Mouse (Mus musculus) intestine, embryonic 16.5 days (tissue): ENCODE measurements around the gene Wasf2. TPM values are rescaled to one million over a fixed set of nuclear protein-coding genes. Genes with fewer than 3 reads are reported as not detected.

Experiments used
- ATAC-seq: fragments of 200-750 bp; cut with Nextera tagmentation; 2 replicates; pipeline ENCODE4 v1.8.0; 2017; ENCODE audit warnings: moderate TSS enrichment, moderate library complexity
- H3K27ac ChIP-seq: fragments of 300-500 bp; sonication (generic); 2 replicates; pipeline ENCODE4 v1.5.1; 2014; ENCODE audit warnings: mild to moderate bottlenecking, low read length
- H3K27me3 ChIP-seq: fragments of 300-500 bp; sonication (generic); replicated peaks from 2 replicates; pipeline ENCODE4 v1.6.1; 2014; ENCODE audit warnings: low read length, control low read depth, mixed read lengths; ENCODE audit not compliant: control insufficient read depth, insufficient read depth
- H3K36me3 ChIP-seq: fragments of 300-500 bp; sonication (generic); 2 replicates; pipeline ENCODE4 v1.6.1; 2014; ENCODE audit warnings: low read length, control low read depth; ENCODE audit not compliant: control insufficient read depth, insufficient read depth
- H3K4me1 ChIP-seq: fragments of 300-500 bp; sonication (generic); 2 replicates; pipeline ENCODE4 v1.6.1; 2014; ENCODE audit warnings: low read length, control low read depth, mixed read lengths; ENCODE audit not compliant: control insufficient read depth, insufficient read depth
- H3K4me2 ChIP-seq: fragments of 300-500 bp; sonication (generic); 2 replicates; pipeline ENCODE4 v1.6.1; 2014; ENCODE audit warnings: low read depth, low read length, control low read depth
- H3K4me3 ChIP-seq: fragments of 300-500 bp; sonication (generic); 2 replicates; pipeline ENCODE4 v1.5.1; 2014; ENCODE audit warnings: mild to moderate bottlenecking, low read length
- H3K9ac ChIP-seq: fragments of 300-500 bp; sonication (generic); 2 replicates; pipeline ENCODE4 v1.6.1; 2014; ENCODE audit warnings: low read depth, low read length
- H3K9me3 ChIP-seq: fragments of 300-500 bp; sonication (generic); 2 replicates; pipeline ENCODE4 v1.6.1; 2016; ENCODE audit warnings: low read length, control low read depth; ENCODE audit not compliant: control insufficient read depth
- WGBS: fragments of 180-500 bp; shearing (Covaris S2); extraction: QIAGEN DNeasy Blood & Tissue Kit; methylation state at CpG from one replicate; pipeline ENCODE4 v1.1.7; 2014; 5-methylcytosine and 5-hydroxymethylcytosine counted together
- polyA plus RNA-seq: library from polyadenylated mRNA; unstranded; fragments of >200 nt; fragmentation: Nextera tagmentation; extraction: Ambion mirVana; gene quantifications from 2 replicates; pipeline ENCODE4 v1.2.1, GENCODE M21; 2015

Wasf2 gene
- polyA plus RNA-seq, 1 experiment from 2014 or later = 76.9 TPM

- H3K36me3 ChIP-seq = peaks cover 2% of the 10 kb centered on the region; the same call in 1 of the 2 replicates
- ATAC-seq = no peak
- no peaks in the 10 kb centered on the region for H3K27me3 ChIP-seq
- peak overlapping the region; percentile 31; the same call in 1 of the 2 replicates for H3K9ac ChIP-seq
- H3K4me3 ChIP-seq = no peak overlapping the region
- H3K4me1 ChIP-seq = peaks cover 45% of the 10 kb centered on the region
- no peaks in the 10 kb centered on the region for H3K9me3 ChIP-seq
- no peak overlapping the region for H3K4me2 ChIP-seq
- peak overlapping the region; percentile 62 for H3K27ac ChIP-seq
- 74% methylated on average over 18 of the region's 18 CpGs for WGBS
Measured at GRCm38 (mm10) chr4:133176761-133177403, 46.6 kb downstream of the Wasf2 start.

- no peak overlapping the region for H3K4me2 ChIP-seq
- H3K9ac ChIP-seq = no peak overlapping the region
- no peak overlapping the region for H3K4me3 ChIP-seq
- no peaks in the 10 kb centered on the region for H3K9me3 ChIP-seq
- peaks cover 2% of the 10 kb centered on the region; the same call in 1 of the 2 replicates for H3K36me3 ChIP-seq
- no peaks in the 10 kb centered on the region for H3K27me3 ChIP-seq
- H3K27ac ChIP-seq = peak overlapping the region; percentile 24; the same call in 1 of the 2 replicates
- peak; percentile 47; the same call in 1 of the 2 replicates for ATAC-seq
- WGBS = 61% methylated on average over 5 of the region's 5 CpGs
- peaks cover 44% of the 10 kb centered on the region for H3K4me1 ChIP-seq
Measured at GRCm38 (mm10) chr4:133178305-133178704, 48.0 kb downstream of the Wasf2 start.

DNA sequence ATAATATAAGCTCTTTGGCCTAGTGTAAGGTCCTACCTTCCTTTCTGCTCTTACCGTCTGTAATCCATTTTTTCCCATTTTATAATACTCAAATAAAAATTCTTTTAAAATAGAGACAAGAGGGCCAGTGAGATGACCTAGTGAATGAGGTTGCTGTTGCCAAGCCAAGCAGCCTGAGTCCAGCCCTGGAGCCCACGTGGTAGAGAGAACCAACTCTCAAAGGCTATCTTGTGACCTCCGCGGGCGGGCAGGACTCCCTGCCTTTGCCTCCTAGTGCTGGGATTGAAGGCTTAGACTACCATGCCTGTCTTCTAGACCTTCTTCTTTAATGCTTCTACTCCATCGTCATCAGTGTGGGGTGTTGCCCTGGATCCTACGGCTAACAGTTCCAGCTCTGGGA is 49.0 kb downstream of the Wasf2 start:
- Histone ChIP-seq H3K36me3 (peaks cover 2% of the 10 kb centered on the region; the same call in 1 of the 2 replicates), H3K27me3 (no peaks in the 10 kb centered on the region), H3K27ac (no peak overlapping the region), H3K4me3 (no peak overlapping the region), H3K9ac (no peak overlapping the region), H3K4me2 (no peak overlapping the region), H3K4me1 (peaks cover 49% of the 10 kb centered on the region), H3K9me3 (no peaks in the 10 kb centered on the region)
- no peak for ATAC-seq
- 90% methylated on average over 7 of the region's 7 CpGs for WGBS

DNA sequence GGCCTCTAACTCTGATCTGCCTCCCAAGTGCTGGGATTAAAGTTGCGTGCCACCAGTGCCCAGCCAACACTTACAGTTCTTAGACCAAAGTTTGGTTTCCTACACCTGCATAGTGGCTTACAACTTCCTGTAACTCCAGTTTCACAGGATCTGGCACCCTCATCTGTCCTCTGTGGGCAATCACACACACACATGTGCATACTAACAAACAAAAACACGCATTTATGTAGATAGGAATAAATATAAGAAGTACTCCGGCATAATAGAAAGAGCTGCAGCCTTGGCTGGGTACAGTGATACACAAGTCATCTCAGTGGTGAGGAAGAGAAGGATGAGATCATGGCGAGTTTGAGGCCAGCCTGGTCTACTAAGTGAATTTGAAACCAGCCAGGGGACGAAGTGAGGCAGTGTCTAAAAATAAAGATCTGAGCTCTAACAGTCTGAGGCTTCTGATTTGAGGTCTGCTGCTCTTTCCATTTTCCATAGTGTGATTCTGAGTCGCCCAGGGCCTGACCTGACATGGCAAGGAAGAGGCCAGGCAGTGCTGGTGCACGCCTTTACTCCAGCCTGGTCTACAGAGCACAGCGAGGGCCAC is 52.2 kb downstream of the Wasf2 start:
- H3K4me2 ChIP-seq = no peak overlapping the region
- H3K4me3 ChIP-seq = no peak overlapping the region
- no peak overlapping the region for H3K27ac ChIP-seq
- peaks cover 10% of the 10 kb centered on the region; the same call in 1 of the 2 replicates for H3K36me3 ChIP-seq
- H3K9me3 ChIP-seq = no peaks in the 10 kb centered on the region
- H3K4me1 ChIP-seq = peaks cover 34% of the 10 kb centered on the region
- ATAC-seq = no peak
- no peak overlapping the region for H3K9ac ChIP-seq
- WGBS = 89% methylated on average over 8 of the region's 8 CpGs
- H3K27me3 ChIP-seq = no peaks in the 10 kb centered on the region

- Histone ChIP-seq H3K4me2 (no peak overlapping the region), H3K27me3 (no peaks in the 10 kb centered on the region), H3K27ac (peak overlapping the region; percentile 87), H3K9me3 (no peaks in the 10 kb centered on the region), H3K4me1 (peaks cover 25% of the 10 kb centered on the region), H3K36me3 (peaks cover 10% of the 10 kb centered on the region), H3K9ac (no peak overlapping the region), H3K4me3 (no peak overlapping the region)
- 54% methylated on average over 14 of the region's 14 CpGs for WGBS
- no peak for ATAC-seq
Measured at GRCm38 (mm10) chr4:133184031-133184897, 54.0 kb downstream of the Wasf2 start.

DNA sequence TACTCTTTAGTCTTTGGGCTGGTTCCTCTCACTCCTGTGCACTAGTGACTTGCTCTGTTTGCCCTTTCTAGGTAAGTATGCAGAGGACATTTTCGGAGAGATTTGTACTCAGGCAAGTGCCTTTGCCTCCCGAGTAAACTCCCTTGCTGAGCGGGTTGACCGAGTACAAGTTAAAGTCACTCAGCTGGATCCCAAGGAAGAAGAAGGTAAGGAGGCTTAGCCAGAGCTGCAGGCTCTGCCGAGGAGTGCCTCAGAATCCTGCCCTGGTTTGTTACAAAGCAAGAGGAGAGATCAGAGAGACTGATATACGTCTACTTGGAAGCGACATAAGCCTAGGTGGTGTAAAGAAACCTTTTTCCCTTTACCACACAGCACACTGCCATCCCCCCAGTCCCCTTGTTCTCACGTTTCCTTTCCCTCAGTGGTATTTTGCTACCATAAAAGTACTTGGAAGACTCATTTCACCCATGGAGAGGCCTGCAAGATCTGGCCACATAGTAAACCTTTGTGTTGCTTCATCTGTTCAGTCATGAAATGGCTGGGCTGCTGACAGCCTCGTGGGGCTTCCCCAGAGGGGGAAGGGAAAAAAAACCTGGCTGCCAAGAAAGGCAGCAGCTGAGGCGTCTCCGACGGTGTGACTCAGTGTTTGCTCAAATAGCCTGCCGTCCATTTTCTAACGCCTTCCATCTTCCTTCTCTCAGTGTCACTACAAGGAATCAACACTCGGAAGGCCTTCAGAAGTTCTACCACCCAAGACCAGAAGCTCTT is 54.8 kb downstream of the Wasf2 start:
- 20% methylated on average over 15 of the region's 15 CpGs for WGBS
- Histone ChIP-seq H3K4me2 (0 out of 2 replicates have a peak overlapping the region, but pooled peaks have one; percentile 11), H3K36me3 (peaks cover 16% of the 10 kb centered on the region), H3K4me3 (no peak overlapping the region), H3K27ac (peak overlapping the region; percentile 87), H3K4me1 (peaks cover 25% of the 10 kb centered on the region), H3K9ac (no peak overlapping the region), H3K9me3 (no peaks in the 10 kb centered on the region), H3K27me3 (no peaks in the 10 kb centered on the region)
- ATAC-seq = peak; percentile 81

DNA sequence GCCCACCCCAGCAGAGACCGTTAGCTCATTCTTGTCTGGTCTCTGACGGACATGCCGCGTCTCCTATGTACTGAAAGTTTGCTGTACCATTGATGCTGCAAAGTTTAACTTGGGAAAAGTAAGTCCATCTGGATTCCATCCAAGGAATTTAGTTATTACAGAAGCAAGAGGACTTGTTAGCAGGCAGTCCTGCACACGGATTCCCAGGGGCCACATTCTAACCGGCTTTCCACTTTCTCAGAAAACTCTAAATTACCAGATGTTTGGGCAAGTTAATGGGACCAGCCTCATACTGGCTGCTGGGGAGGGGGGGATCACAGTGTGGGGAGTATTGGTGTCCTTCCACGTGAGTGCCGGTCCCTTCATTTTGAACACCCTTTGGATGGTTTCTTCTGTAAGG is 55.6 kb downstream of the Wasf2 start:
- no peaks in the 10 kb centered on the region for H3K9me3 ChIP-seq
- H3K36me3 ChIP-seq = peaks cover 16% of the 10 kb centered on the region
- H3K27me3 ChIP-seq = no peaks in the 10 kb centered on the region
- no peak overlapping the region for H3K9ac ChIP-seq
- no peak for ATAC-seq
- WGBS = 65% methylated on average over 8 of the region's 8 CpGs
- H3K4me1 ChIP-seq = peaks cover 25% of the 10 kb centered on the region
- H3K27ac ChIP-seq = peak overlapping the region; percentile 87
- 0 out of 2 replicates have a peak overlapping the region, but pooled peaks have one; percentile 11 for H3K4me2 ChIP-seq
- no peak overlapping the region for H3K4me3 ChIP-seq

- Histone ChIP-seq H3K4me3 (no peak overlapping the region), H3K36me3 (peaks cover 16% of the 10 kb centered on the region), H3K9ac (no peak overlapping the region), H3K4me1 (peaks cover 25% of the 10 kb centered on the region), H3K9me3 (no peaks in the 10 kb centered on the region), H3K27ac (no peak overlapping the region), H3K27me3 (no peaks in the 10 kb centered on the region), H3K4me2 (no peak overlapping the region)
- WGBS = 88% methylated on average over 5 of the region's 5 CpGs
- no peak for ATAC-seq
Measured at GRCm38 (mm10) chr4:133186856-133187255, 56.6 kb downstream of the Wasf2 start.
